Mouse (Mus musculus): ENCODE measurements around the gene Tmem120b. TPM values are rescaled to one million over a fixed set of nuclear protein-coding genes. Genes with fewer than 3 reads are reported as not detected.

Gene Tmem120b
- polyA plus RNA-seq, 1 experiment from 2014 or later: 11.9 TPM

DNA sequence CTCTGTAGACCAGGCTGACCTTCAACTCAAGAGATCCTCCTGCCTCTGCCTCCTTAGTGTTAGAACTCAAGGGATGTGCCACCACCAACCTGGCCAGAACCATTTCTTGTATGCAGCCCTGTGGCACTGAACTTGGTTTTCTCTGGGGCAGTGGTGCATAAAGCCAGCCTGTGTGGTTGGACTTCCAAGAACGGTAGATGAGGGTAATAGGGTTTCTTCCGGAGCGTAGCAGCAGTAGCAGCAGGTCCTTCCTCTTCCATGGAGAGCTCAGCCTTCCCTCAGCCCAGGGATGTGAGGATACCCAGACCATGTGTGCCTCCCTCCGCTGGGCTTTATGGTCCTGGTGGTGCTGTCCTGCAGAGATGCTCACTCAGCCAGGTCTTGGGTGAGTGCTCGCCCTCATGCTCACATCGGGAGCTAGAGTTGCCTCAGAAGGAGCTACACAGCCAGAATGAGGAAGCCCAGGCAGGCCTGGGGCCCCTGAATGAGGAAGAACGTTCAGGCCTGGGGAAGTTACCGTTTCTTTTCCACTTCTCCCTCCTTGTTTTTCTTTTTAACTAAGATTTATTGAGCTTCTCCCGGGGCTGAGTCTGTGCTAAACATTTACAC, 43.1 kb upstream of the Tmem120b start:
- WGBS: 66% methylated on average over 9 of the region's 9 CpGs
- TF ChIP-seq CTCF (IDR thresholded peaks at IDR 0.05): no peak
- TF ChIP-seq EP300 (IDR thresholded peaks at IDR 0.05): no peak
- Histone ChIP-seq H3K36me3 (ENCODE audit: insufficient read depth, low read length) (peaks cover 9% of the 10 kb centered on the region; the same call in 1 of the 2 replicates), H3K9me3 (ENCODE audit: low read length) (no peaks in the 10 kb centered on the region), H3K27me3 (replicated peaks; ENCODE audit: insufficient read depth, low read length) (no peaks in the 10 kb centered on the region), H3K4me1 (ENCODE audit: insufficient read depth, low read depth, low read length) (no peaks in the 10 kb centered on the region; the same call in 1 of the 2 replicates), H3K4me2 (replicated peaks; ENCODE audit: low read depth, low read length) (no peak overlapping the region), H3K27ac (ENCODE audit: low read length) (no peak overlapping the region), H3K4me3 (ENCODE audit: low read depth, low read length) (no peak overlapping the region), H3K9ac (replicated peaks; ENCODE audit: low read depth) (no peak overlapping the region)
- ATAC-seq: peak; percentile 29; the same call in 1 of the 2 replicates
- peak; percentile 37 for DNase-seq (ENCODE audit: low spot score)

DNA sequence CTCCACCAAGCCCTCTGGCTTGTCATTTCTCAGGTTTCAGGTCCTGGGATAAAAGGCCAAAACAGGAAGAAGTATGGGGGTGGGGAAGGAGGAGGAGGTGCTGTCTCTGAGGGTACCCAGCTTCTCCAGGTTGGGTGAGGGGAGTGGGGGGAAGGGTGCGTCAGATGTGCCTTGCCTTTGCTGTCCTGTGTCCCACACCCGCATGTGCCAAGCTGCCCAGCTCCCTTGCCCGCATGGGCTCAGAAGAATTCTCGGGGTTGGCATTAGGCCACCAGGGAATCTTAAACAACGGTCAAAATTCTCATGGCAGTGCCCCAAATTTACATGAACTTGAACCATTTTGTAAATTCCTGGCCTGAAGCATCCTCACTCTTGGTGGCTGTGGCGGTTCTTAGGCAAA, 41.8 kb upstream of the Tmem120b start:
- ATAC-seq (no peak), DNase-seq (ENCODE audit: low spot score) (no peak)
- TF ChIP-seq EP300 (IDR thresholded peaks at IDR 0.05) (no peak), CTCF (IDR thresholded peaks at IDR 0.05) (no peak)
- Histone ChIP-seq H3K4me3 (ENCODE audit: low read depth, low read length) (no peak overlapping the region), H3K4me1 (ENCODE audit: insufficient read depth, low read depth, low read length) (no peaks in the 10 kb centered on the region), H3K9ac (replicated peaks; ENCODE audit: low read depth) (no peak overlapping the region), H3K27ac (ENCODE audit: low read length) (no peak overlapping the region), H3K4me2 (replicated peaks; ENCODE audit: low read depth, low read length) (no peak overlapping the region), H3K36me3 (ENCODE audit: insufficient read depth, low read length) (peaks cover 9% of the 10 kb centered on the region; the same call in 1 of the 2 replicates), H3K9me3 (ENCODE audit: low read length) (no peaks in the 10 kb centered on the region), H3K27me3 (replicated peaks; ENCODE audit: insufficient read depth, low read length) (no peaks in the 10 kb centered on the region)
- 46% methylated on average over 6 of the region's 6 CpGs for WGBS

DNA sequence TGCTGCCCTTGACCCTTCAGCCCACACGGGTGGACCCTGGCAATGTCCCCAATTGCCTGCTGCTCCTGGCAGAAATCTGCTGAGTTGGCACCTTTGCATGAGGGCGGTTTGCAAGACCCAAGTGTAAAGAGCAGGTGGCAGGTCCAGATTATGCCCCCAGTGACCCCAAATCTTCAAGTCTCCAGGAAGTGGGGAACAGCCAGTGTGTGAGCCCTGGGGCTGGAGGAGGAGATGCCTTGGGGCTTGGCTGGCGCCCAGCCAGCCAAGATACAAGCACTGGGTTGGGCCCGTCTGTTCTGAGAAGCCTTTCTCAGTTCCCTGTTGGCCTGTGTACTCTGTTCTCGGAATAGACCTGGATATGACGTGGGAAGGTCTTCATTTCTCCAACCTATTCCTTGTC, 40.8 kb upstream of the Tmem120b start:
- WGBS: 28% methylated on average over 6 of the region's 6 CpGs
- Histone ChIP-seq H3K9me3 (ENCODE audit: low read length) (no peaks in the 10 kb centered on the region), H3K27me3 (replicated peaks; ENCODE audit: insufficient read depth, low read length) (no peaks in the 10 kb centered on the region), H3K27ac (ENCODE audit: low read length) (no peak overlapping the region), H3K9ac (replicated peaks; ENCODE audit: low read depth) (no peak overlapping the region), H3K4me2 (replicated peaks; ENCODE audit: low read depth, low read length) (no peak overlapping the region), H3K36me3 (ENCODE audit: insufficient read depth, low read length) (peaks cover 9% of the 10 kb centered on the region; the same call in 1 of the 2 replicates), H3K4me3 (ENCODE audit: low read depth, low read length) (no peak overlapping the region), H3K4me1 (ENCODE audit: insufficient read depth, low read depth, low read length) (no peaks in the 10 kb centered on the region)
- ATAC-seq (peak; percentile 57), DNase-seq (ENCODE audit: low spot score) (peak; percentile 54)
- TF ChIP-seq EP300 (IDR thresholded peaks at IDR 0.05) (0 out of 2 replicates have a peak, but pooled peaks have one; percentile 25), CTCF (IDR thresholded peaks at IDR 0.05) (no peak)

DNA sequence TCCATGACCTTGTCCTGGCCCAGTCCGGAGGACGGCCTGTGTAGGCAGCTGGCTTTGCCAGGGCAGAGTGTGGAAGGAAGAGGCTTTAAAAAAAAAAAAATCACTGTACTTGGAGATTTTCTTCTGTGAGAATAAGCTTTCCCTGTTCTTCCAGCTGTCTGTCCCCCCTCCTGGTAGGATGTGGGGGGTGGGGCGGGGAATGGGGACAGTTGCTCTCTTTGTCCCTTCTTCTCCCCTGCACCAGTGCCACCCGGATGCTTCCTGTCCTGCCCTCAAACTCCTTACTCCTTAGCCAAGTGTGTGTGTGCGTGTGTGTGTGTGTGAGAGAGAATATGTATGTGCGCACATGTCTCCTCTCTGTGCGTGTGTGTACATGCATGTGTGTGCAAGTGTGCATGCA, 38.5 kb upstream of the Tmem120b start:
- Histone ChIP-seq H3K4me1 (ENCODE audit: insufficient read depth, low read depth, low read length) (0 out of 2 replicates have a peak, but pooled peaks cover 1% of the 10 kb centered on the region), H3K27me3 (replicated peaks; ENCODE audit: insufficient read depth, low read length) (no peaks in the 10 kb centered on the region), H3K9me3 (ENCODE audit: low read length) (no peaks in the 10 kb centered on the region), H3K36me3 (ENCODE audit: insufficient read depth, low read length) (peaks cover 9% of the 10 kb centered on the region; the same call in 1 of the 2 replicates), H3K9ac (replicated peaks; ENCODE audit: low read depth) (no peak overlapping the region), H3K4me3 (ENCODE audit: low read depth, low read length) (no peak overlapping the region), H3K4me2 (replicated peaks; ENCODE audit: low read depth, low read length) (no peak overlapping the region), H3K27ac (ENCODE audit: low read length) (no peak overlapping the region)
- ATAC-seq (no peak), DNase-seq (ENCODE audit: low spot score) (no peak)
- 82% methylated on average over 7 of the region's 7 CpGs for WGBS
- TF ChIP-seq CTCF (IDR thresholded peaks at IDR 0.05): no peak
- no peak for TF ChIP-seq EP300 (IDR thresholded peaks at IDR 0.05)

DNA sequence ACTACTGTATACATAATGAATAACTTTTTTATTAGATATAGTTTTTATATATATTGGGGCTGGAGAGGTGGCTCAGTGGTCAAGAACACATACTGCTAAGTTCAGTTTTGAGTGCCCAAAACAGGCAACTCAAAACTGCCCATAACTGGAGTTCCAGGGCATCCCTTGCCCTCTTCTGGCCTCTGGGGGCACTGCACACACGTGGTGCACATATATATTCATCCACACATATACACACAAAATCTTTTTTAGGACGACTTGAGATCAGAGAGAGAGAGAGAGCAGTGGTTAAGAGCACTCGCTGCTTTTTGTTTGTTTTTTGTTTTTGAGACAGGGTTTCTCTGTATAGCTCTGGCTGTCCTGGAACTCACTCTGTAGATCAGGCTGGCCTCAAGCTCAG, 36.9 kb upstream of the Tmem120b start:
- WGBS: 91% methylated on average over 3 of the region's 3 CpGs
- no peak overlapping the region for H3K4me3 ChIP-seq (ENCODE audit: low read depth, low read length)
- peak; percentile 21; the same call in 1 of the 2 replicates for TF ChIP-seq CTCF (IDR thresholded peaks at IDR 0.05)
- TF ChIP-seq EP300 (IDR thresholded peaks at IDR 0.05): no peak

DNA sequence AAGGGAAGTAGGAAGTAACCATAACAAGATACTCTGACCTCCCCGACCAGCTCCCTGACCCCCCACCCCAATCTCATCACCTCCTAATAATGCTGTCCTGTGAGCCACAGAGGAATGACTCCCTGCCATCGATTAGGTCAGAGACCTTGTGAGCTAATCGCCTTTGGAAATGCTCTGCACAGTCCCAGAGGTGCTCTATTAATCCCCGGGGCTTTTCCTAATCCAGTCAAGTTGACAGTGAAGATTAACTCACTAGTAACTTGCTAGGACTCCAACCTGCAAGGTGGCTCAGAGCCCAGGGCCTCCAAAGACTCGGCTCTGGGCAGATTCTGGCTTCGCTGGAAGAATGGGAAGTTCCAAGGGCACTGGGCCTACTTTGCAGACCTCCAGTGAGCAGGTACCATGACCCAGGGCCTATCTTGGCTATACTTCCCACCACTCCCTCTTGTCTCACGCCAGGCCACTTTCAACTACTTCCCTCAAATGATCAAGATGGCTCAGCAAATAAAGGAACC, 34.5 kb upstream of the Tmem120b start:
- Histone ChIP-seq H3K9me3 (ENCODE audit: low read length) (no peaks in the 10 kb centered on the region), H3K4me3 (ENCODE audit: low read depth, low read length) (no peak overlapping the region), H3K36me3 (ENCODE audit: insufficient read depth, low read length) (peaks cover 9% of the 10 kb centered on the region; the same call in 1 of the 2 replicates), H3K4me1 (ENCODE audit: insufficient read depth, low read depth, low read length) (peaks cover 8% of the 10 kb centered on the region; the same call in 1 of the 2 replicates), H3K27me3 (replicated peaks; ENCODE audit: insufficient read depth, low read length) (no peaks in the 10 kb centered on the region), H3K4me2 (replicated peaks; ENCODE audit: low read depth, low read length) (no peak overlapping the region), H3K27ac (ENCODE audit: low read length) (no peak overlapping the region), H3K9ac (replicated peaks; ENCODE audit: low read depth) (no peak overlapping the region)
- ATAC-seq: no peak
- TF ChIP-seq EP300 (IDR thresholded peaks at IDR 0.05) (no peak), CTCF (IDR thresholded peaks at IDR 0.05) (no peak)
- no peak for DNase-seq (ENCODE audit: low spot score)
- WGBS: 69% methylated on average over 7 of the region's 7 CpGs

More for the DNA sequence above, 36.9 kb upstream of the Tmem120b start:
- no peak overlapping the region for H3K27ac ChIP-seq (ENCODE audit: low read length)
- no peaks in the 10 kb centered on the region for H3K9me3 ChIP-seq (ENCODE audit: low read length)
- peaks cover 9% of the 10 kb centered on the region; the same call in 1 of the 2 replicates for H3K36me3 ChIP-seq (ENCODE audit: insufficient read depth, low read length)
- H3K9ac ChIP-seq (replicated peaks; ENCODE audit: low read depth): no peak overlapping the region
- DNase-seq (ENCODE audit: low spot score): no peak
- no peak overlapping the region for H3K4me2 ChIP-seq (replicated peaks; ENCODE audit: low read depth, low read length)
- peaks cover 8% of the 10 kb centered on the region; the same call in 1 of the 2 replicates for H3K4me1 ChIP-seq (ENCODE audit: insufficient read depth, low read depth, low read length)
- no peak for ATAC-seq
- no peaks in the 10 kb centered on the region for H3K27me3 ChIP-seq (replicated peaks; ENCODE audit: insufficient read depth, low read length)

Data from lung, postnatal 0 days (tissue).